Mouse (Mus musculus): Measurements from ENCODE around the gene Ccdc24.
A peak's percentile ranks its signal among the peaks of the same experiment; 100 is the strongest.

Ccdc24 gene

GRCm38 (mm10) chr4:117852152-117852868 is 20.0 kb downstream of the Ccdc24 start:
- DNase-seq (ENCODE audit: low spot score in 2 of 2), result no peak

DNA sequence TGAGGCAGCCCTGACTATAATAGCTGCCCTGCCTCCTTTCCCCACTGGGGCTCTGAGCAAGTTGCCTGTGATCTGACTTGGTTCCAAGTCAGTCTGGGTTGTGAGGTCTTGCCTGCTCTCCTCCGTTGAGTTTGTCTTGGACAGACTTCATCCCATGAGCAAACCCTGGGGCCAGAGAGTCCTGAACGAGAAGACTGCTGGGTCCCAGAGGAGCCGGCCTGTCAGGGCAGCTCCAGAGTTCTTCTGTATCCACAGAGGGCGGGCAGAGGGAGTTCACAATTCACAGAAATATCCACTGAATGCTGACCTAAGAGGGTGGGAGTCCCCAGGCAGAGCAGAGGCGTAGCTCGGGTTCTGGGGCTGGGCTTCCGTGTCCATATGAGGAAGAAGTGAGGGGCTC is 21.5 kb downstream of the Ccdc24 start:
- no peak for DNase-seq (ENCODE audit: low spot score in 2 of 2)

GRCm38 (mm10) chr4:117850176-117850575 is 22.2 kb downstream of the Ccdc24 start:
- DNase-seq (ENCODE audit: low spot score in 2 of 2), result no peak

DNA sequence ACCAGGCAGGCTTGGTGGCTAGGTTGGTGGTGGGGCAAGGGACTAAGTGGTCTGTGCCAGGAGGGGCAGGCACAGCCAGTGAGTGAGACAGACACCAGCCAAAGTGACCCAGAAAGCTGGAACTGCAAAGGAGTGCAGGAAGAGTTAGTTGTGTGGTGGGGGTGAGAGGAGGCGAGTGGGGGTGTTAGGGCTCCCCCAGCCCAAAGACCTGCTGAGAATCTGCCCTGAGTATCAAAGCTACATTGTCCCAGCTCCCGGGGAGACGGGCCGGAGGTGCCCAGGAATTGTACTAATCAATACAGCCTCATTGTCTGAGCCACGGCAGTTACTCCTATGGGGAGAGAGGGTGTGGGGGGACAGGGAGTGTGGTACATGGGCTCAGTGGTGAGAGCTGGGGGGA is 22.9 kb downstream of the Ccdc24 start:
- DNase-seq (ENCODE audit: low spot score in 2 of 2), result no peak

- no peak for DNase-seq (ENCODE audit: low spot score in 2 of 2)
Observed at GRCm38 (mm10) chr4:117849063-117849462, 23.3 kb downstream of the Ccdc24 start.

- DNase-seq (ENCODE audit: low spot score in 2 of 2), result no peak
Observed at GRCm38 (mm10) chr4:117847011-117847410, 25.3 kb downstream of the Ccdc24 start.

DNA sequence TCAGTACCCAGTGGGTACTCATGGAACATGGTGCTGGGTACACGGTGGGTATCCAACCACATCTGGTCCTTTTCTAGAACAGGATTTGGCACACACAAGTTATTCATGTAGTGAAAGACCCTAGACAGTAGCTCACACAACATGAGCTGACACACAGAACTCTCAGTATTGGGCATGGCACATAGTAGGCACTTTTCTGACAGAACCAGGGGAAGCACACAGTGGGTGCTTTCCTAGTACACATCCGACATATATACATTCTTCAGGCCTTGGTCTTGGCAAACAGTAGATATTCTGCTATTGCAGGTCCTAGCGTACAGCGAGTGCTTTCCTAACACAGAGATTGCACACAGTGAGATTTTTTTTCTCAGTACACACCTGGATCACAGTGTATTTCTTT is 26.1 kb downstream of the Ccdc24 start:
- no peak for DNase-seq (ENCODE audit: low spot score in 2 of 2)

- DNase-seq (ENCODE audit: low spot score in 2 of 2), result no peak
Observed at GRCm38 (mm10) chr4:117845316-117845715, 27.0 kb downstream of the Ccdc24 start.

DNA sequence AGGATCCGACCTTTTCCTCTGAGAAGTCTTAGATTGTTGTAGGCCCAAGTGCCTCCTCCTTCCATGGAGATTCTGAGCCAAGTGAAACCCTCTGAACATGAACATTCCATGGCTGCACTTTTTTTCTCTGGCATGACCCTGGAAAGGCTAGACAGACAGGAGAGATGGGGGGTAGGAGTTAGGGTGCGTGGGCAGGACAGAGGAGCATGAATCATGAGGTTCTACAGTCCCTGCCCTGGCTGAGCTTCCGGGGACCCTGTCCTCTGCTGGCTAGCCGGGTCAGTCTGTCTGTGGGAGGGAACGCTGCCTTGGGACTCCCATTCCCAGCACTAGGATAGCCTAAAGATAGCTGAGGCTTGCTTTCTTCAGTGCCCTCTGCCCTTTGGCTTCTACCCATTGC is 27.9 kb downstream of the Ccdc24 start:
- no peak for DNase-seq (ENCODE audit: low spot score in 2 of 2)

DNA sequence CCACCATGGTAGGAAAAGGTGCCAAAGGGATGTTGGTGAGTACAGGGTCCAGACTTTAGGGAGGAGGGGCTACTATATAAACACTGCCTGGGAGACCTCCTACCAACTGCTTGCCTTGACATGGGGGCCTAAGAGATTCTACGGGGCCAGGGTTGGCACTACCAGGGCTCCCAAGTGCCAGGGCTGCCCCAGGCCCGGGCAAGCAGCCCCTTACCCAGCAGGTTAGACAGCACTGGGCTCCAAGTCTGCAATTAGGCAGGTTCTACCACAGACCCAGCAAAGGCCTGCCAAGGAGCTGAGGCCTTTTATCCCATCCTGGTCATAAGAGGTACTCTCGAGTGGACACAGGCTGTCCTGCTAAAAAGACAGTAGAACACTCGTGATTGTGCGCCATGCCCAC is 29.3 kb downstream of the Ccdc24 start:
- no peak for DNase-seq (ENCODE audit: low spot score in 2 of 2)

- no peak for DNase-seq (ENCODE audit: low spot score in 2 of 2)
Observed at GRCm38 (mm10) chr4:117841566-117841965, 30.8 kb downstream of the Ccdc24 start.

GRCm38 (mm10) chr4:117840821-117841220 is 31.5 kb downstream of the Ccdc24 start:
- no peak for DNase-seq (ENCODE audit: low spot score in 2 of 2)

- no peak for DNase-seq (ENCODE audit: low spot score in 2 of 2)
Observed at GRCm38 (mm10) chr4:117839366-117839765, 33.0 kb downstream of the Ccdc24 start.

DNA sequence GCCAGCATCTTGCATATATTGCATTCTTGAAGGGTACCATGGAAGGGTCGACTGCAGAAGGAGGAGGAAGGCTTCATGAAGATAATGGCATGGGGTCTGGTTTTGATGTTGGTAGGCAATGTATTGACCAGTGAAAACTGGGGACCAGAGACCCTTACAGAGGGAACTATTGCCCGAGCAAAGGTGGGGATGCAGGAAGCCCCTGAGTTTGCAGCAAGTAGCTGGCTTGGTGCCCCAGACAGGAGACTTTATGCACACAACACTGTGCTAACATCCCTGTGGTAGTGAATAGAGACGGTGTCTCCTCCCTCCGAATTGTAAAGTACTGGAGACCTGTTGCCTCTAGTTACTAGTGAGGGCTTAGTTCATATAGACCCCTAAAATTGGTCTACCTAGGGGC is 35.1 kb downstream of the Ccdc24 start:
- no peak for DNase-seq (ENCODE audit: low spot score in 2 of 2)

DNA sequence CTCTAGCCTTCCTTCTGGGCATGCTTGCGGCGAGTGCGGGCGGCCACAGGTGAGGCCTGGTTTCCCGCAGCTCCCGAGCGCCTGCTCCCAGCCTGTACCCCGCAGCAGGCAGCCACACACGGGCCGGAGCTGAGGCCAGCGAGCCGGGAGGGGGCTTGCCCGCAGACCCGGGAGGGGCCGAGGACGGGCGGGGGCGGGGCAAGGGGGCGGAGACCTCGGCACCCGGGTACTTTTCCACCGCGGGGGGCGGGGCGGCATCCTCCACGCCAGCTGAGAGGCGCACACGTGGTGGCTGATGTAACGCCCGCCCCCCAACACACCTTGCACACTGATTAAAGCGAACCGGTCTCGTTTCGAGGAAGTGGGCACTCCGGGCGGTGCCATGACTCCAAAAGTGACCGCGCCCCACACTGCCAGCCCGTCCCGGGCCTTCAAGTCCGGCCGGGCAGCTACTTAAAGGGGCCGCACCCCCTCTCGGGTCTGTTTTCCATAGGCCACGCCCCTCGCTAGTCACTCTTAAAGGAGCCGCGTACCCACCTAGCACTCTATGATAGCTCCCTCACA is 36.1 kb downstream of the Ccdc24 start:
- DNase-seq (ENCODE audit: low spot score in 2 of 2), result peak; percentile 81 to 82

- DNase-seq (ENCODE audit: low spot score in 2 of 2), result peak; percentile 36 to 41
Observed at GRCm38 (mm10) chr4:117835531-117836111, 36.7 kb downstream of the Ccdc24 start.

GRCm38 (mm10) chr4:117834845-117835530 is 37.4 kb downstream of the Ccdc24 start:
- peak; percentile 35 to 36 for DNase-seq (ENCODE audit: low spot score in 2 of 2)

DNA sequence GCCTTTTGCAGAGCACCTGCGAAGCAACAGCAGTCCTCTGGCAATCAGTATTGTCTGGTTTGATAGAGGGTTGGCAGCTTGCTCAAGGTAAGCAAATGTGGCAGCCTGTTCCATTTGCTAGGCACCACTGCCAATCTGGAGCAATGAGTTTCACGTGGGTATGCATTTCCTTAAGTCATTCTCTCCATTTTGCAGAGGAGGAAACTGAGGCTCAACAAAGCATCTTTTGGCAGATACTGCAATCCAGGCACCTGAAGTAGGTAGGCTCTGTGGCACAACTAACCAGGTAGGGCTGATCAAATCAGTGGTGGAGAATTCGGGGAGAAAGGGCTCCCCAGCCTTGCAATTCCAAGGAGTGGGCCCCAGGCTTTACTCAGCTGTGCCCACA is 37.9 kb downstream of the Ccdc24 start, which contains the start of gene Slc6a9:
Slc6a9 (plus strand) TSS at position 50 of the 388 bp plus-strand sequence.
- no peak for DNase-seq (ENCODE audit: low spot score in 2 of 2)

DNA sequence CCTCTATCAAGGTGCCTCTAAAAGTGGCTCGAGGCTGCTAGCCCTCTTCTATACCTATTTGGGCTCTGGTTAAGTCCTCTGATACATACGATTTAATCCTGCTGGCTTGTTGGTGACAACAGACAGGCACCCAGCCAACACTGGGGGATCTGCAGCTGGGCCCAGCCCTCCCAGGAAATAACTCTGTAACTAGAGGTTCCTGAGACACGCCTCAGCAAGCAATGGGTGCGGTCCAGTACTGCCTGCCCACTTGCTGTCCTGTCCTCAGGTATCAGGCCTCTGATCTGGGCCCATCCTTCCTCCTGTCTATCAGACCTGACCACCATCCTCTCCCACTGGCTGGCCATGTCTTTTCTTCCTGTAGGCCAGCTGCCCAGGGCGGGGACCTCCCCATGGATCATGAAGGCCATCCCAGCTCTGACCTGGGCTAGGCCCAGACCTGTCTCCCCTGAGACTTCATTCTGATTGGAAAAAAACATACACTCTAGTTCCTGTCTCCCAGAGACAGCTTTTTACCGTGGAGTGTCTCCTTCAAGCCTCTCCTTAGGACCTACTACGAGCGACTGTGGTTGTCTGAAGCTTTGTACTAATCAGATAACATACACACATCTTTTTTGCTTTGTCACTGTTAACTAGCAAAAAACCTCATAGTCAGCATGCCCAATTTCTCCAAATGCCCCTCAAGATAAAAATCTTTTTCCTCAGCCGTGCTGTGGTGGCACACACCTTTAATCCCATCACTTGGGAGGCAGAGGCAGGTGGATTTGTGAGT is 40.3 kb downstream of the Ccdc24 start:
- no peak for DNase-seq (ENCODE audit: low spot score in 2 of 2)

- DNase-seq (ENCODE audit: low spot score in 2 of 2), result no peak
Observed at GRCm38 (mm10) chr4:117831499-117831898, 40.9 kb downstream of the Ccdc24 start.

- no peak for DNase-seq (ENCODE audit: low spot score in 2 of 2)
Observed at GRCm38 (mm10) chr4:117830801-117831200, 41.6 kb downstream of the Ccdc24 start.

- DNase-seq (ENCODE audit: low spot score in 2 of 2), result no peak
Observed at GRCm38 (mm10) chr4:117830124-117830551, 42.2 kb downstream of the Ccdc24 start.

Measured in frontal cortex, postnatal 25 days (tissue).